Mouse (Mus musculus): ENCODE results near the gene Cacfd1.

- peak; percentile 17; the same call in 1 of the 2 replicates for TF ChIP-seq CTCF (IDR thresholded peaks at IDR 0.05; ENCODE audit: borderline replicate concordance, extremely low read depth, insufficient read depth, insufficient read length)
- TF ChIP-seq POLR2A (IDR thresholded peaks at IDR 0.05; ENCODE audit: borderline replicate concordance, extremely low read depth, insufficient read depth, insufficient read length, poor library complexity, severe bottlenecking) = no peak
These were observed 12.2 kb upstream of the Cacfd1 start for GRCm38 (mm10) chr2:26997498-26997897.
